Mouse (Mus musculus): Measurements from ENCODE around the gene Gm42688.

- TF ChIP-seq EP300 (IDR thresholded peaks at IDR 0.05; ENCODE audit: low read depth), result no peak
- TF ChIP-seq CTCF (IDR thresholded peaks at IDR 0.05; ENCODE audit: low read depth), result no peak
These were observed 31.3 kb upstream of the Gm42688 start, which contains the start of gene Tlx2 for GRCm38 (mm10) chr6:83070247-83070310.

All from liver, embryonic 14.5 days (tissue).